Mouse (Mus musculus) forebrain, embryonic 16.5 days (tissue): ENCODE results near the gene Mrgpre. TPM values are rescaled to one million over a fixed set of nuclear protein-coding genes. Genes with fewer than 3 reads are reported as not detected.

Experiments
- ATAC-seq: fragments of 200-750 bp; cut with Nextera tagmentation; 2 replicates; pipeline ENCODE4 v1.8.0; 2017; ENCODE audit warnings: mild to moderate bottlenecking, moderate library complexity
- H3K27ac ChIP-seq: fragments of 300-500 bp; sonication (generic); 2 replicates; pipeline ENCODE4 v1.5.1; 2014; ENCODE audit warnings: low read length, control low read depth
- H3K27me3 ChIP-seq: fragments of 300-500 bp; sonication (generic); replicated peaks from 2 replicates; pipeline ENCODE4 v1.6.1; 2014; ENCODE audit warnings: low read length; ENCODE audit not compliant: control insufficient read depth, insufficient read depth
- H3K36me3 ChIP-seq: fragments of 300-500 bp; sonication (generic); 2 replicates; pipeline ENCODE4 v1.6.1; 2014; ENCODE audit not compliant: control insufficient read depth, insufficient read depth
- H3K4me1 ChIP-seq: fragments of 300-500 bp; sonication (generic); replicated peaks from 2 replicates; pipeline ENCODE4 v1.6.1; 2014; ENCODE audit warnings: low read length; ENCODE audit not compliant: control insufficient read depth, insufficient read depth
- H3K4me2 ChIP-seq: fragments of 300-500 bp; sonication (generic); 2 replicates; pipeline ENCODE4 v1.6.1; 2014; ENCODE audit warnings: mild to moderate bottlenecking, low read length, control low read depth
- H3K4me3 ChIP-seq: fragments of 300-500 bp; sonication (generic); replicated peaks from 2 replicates; pipeline ENCODE4 v1.5.1; 2014; ENCODE audit warnings: mild to moderate bottlenecking, low read length, control low read depth
- H3K9ac ChIP-seq: fragments of 300-500 bp; sonication (generic); replicated peaks from 2 replicates; pipeline ENCODE4 v1.6.1; 2014; ENCODE audit warnings: low read depth, low read length, control low read depth
- H3K9me3 ChIP-seq: fragments of 300-500 bp; sonication (generic); 2 replicates; pipeline ENCODE4 v1.6.1; 2016; ENCODE audit warnings: low read length; ENCODE audit not compliant: control insufficient read depth
- WGBS: fragments of 180-500 bp; shearing (Covaris S2); extraction: QIAGEN DNeasy Blood & Tissue Kit; methylation state at CpG from one replicate; pipeline ENCODE4 v1.1.7; 2014; 5-methylcytosine and 5-hydroxymethylcytosine counted together
- polyA plus RNA-seq: library from polyadenylated mRNA; unstranded; fragments of >200 nt; fragmentation: Nextera tagmentation; extraction: Ambion mirVana; gene quantifications from 2 replicates; pipeline ENCODE4 v1.2.1, GENCODE M21; 2015

Mrgpre gene
- polyA plus RNA-seq: 4.0 and 5.8 TPM in 2 replicates

DNA sequence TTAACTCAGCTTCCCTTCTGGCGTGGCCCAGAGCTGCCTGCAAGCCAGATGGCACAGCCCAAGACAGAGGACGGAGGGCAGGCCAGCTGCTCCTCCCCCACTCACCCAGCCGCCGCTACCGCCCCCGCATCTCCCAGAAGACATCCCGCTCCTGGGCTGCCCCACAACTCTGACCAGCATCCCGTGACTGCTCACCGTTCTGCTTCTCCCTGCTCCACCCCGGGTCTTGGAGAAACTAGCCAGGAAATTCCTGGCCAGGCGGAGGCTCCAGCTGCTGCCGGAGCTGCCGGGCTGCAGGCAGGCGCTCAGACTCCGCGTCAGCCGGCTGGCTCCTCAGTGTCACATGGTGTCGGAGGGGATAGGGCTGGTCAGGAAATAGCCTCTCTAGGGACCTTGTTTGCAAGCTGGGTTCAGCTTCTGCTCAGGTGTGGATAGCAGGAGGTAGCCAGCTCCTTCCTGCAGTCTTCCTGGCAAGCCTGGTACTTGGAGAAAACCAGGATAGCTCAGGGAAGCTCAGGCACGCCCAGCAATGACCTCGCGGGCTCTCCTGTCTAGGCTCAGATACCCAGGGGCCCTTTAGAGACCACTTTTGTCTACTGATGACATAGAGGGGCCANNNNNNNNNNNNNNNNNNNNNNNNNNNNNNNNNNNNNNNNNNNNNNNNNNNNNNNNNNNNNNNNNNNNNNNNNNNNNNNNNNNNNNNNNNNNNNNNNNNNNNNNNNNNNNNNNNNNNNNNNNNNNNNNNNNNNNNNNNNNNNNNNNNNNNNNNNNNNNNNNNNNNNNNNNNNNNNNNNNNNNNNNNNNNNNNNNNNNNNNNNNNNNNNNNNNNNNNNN is at the start of gene Mrgpre:
TSS of gene Mrgpre (minus strand) at position 505 of the 834 bp plus-strand sequence.
- Histone ChIP-seq H3K27me3 (no peaks in the 10 kb centered on the region), H3K4me2 (peak within 1 kb of the TSS; percentile 65), H3K4me3 (peak within 1 kb of the TSS; percentile 51), H3K9me3 (no peaks in the 10 kb centered on the region), H3K4me1 (peaks cover 18% of the 10 kb centered on the region), H3K27ac (no peak within 1 kb of the TSS), H3K9ac (peak within 1 kb of the TSS; percentile 64), H3K36me3 (no peaks in the 10 kb centered on the region)
- WGBS: 2% methylated on average over 21 of the region's 21 CpGs
- ATAC-seq: peak; percentile 85

DNA sequence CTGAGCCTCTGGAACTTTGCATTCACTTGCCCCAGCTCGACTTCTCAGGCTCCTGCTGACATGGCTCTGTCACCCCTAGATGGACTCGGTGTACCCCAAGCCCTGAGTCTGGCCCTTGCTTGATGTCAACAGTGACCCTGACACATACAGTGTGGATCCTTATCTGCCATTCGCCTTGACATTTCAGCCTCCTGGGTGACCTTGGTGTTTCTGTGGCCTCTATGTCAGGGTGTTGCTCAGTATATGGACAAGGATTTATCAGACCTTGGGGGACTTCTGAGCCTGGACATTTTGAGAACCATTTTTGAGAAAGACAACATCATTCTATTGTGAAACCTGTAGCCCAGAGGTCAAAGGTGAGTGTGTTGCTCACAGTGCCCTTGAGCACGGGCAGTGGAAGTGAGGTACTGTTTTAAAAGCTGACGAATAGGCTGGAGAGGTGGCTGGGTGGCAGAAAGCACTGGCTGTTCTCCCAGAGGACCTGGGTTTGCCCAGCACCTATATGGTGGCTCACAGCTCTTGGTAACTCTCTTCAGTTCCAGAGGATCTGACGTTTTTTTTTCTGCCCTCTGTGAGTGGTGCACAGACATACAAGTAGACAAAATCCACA is 49.4 kb upstream of the Mrgpre start:
- Histone ChIP-seq H3K36me3 (peaks cover 11% of the 10 kb centered on the region; the same call in 1 of the 2 replicates), H3K4me1 (peaks cover 45% of the 10 kb centered on the region)
- WGBS: 84% methylated on average over 6 of the region's 6 CpGs

DNA sequence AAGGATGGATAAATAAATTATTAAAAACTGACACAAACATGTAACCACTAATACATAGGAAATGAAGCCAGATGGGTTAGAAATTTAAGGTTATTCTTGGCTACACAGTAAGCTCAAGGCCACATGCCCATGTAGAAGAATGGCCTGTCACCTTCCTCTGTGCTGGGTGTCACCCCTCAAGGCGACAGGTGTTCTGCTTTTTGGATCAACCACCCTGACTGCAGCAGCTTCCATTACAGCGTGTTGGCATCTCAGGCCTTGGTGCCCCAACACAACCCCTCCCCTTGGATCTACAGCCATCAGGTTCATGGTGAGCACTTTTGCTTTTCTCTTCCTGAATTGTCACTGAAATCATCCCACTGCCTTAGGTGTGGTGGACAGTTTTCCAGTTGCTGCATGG is 48.3 kb upstream of the Mrgpre start:
- H3K27me3 ChIP-seq: no peaks in the 10 kb centered on the region
- H3K27ac ChIP-seq: no peak overlapping the region
- H3K9ac ChIP-seq: no peak overlapping the region
- H3K4me2 ChIP-seq: no peak overlapping the region
- ATAC-seq: no peak
- WGBS: 92% methylated on average over 2 of the region's 2 CpGs
- no peak overlapping the region for H3K4me3 ChIP-seq
- H3K4me1 ChIP-seq: peaks cover 45% of the 10 kb centered on the region
- no peaks in the 10 kb centered on the region for H3K9me3 ChIP-seq
- H3K36me3 ChIP-seq: peaks cover 4% of the 10 kb centered on the region; the same call in 1 of the 2 replicates

More for the DNA sequence above, 49.4 kb upstream of the Mrgpre start:
- ATAC-seq: no peak
- no peak overlapping the region for H3K4me2 ChIP-seq
- H3K4me3 ChIP-seq: no peak overlapping the region
- H3K9ac ChIP-seq: no peak overlapping the region
- no peak overlapping the region for H3K27ac ChIP-seq
- H3K27me3 ChIP-seq: no peaks in the 10 kb centered on the region
- H3K9me3 ChIP-seq: no peaks in the 10 kb centered on the region

DNA sequence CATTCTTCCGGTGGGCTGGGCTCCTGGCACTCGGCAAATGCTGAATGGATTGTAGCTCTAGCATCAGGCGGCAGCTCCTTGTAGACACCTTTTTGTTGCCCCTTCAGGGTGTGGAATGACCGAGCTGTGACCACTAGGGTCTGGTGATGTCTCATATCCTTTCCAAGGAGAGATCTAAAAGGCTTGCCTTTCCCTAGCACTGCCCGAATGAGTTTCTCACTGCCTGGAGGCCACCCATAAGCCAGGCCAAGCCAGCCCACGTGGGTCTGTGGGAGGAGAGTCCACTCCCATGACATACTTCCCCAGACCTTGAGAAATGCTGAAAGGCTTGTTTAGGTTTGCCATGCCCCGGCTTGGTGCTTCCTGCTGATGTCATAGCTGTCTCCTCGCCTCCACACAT is 47.9 kb upstream of the Mrgpre start:
- no peak for ATAC-seq
- Histone ChIP-seq H3K27me3 (no peaks in the 10 kb centered on the region), H3K4me1 (peaks cover 45% of the 10 kb centered on the region), H3K9me3 (no peaks in the 10 kb centered on the region), H3K27ac (no peak overlapping the region), H3K4me3 (no peak overlapping the region), H3K4me2 (no peak overlapping the region), H3K9ac (no peak overlapping the region), H3K36me3 (peaks cover 2% of the 10 kb centered on the region; the same call in 1 of the 2 replicates)
- 85% methylated on average over 8 of the region's 8 CpGs for WGBS

DNA sequence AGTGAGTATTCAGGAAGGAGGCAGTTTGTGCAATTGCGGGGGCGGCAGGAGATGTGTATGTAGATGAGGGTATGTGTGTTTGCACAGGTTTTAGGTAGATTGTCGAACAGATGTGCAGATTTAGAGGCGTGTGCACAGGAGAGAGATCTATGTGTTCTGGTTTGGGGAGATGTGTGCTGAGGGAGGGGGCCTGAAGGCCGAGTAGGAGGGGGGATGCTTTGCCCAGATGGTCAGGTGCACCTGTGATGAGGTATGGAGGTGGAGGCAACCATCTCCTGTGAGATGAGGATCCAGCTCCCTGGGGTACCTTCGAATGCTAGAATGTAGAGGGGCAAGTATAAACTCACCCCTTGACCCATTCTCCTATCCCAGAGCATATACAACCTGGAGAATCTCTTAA is 46.1 kb upstream of the Mrgpre start:
- Histone ChIP-seq H3K4me3 (peak overlapping the region; percentile 72), H3K36me3 (no peaks in the 10 kb centered on the region), H3K4me1 (peaks cover 45% of the 10 kb centered on the region), H3K9me3 (no peaks in the 10 kb centered on the region), H3K9ac (peak overlapping the region; percentile 77), H3K4me2 (peak overlapping the region; percentile 69), H3K27ac (peak overlapping the region; percentile 74), H3K27me3 (no peaks in the 10 kb centered on the region)
- ATAC-seq: peak; percentile 27
- 13% methylated on average over 6 of the region's 6 CpGs for WGBS

DNA sequence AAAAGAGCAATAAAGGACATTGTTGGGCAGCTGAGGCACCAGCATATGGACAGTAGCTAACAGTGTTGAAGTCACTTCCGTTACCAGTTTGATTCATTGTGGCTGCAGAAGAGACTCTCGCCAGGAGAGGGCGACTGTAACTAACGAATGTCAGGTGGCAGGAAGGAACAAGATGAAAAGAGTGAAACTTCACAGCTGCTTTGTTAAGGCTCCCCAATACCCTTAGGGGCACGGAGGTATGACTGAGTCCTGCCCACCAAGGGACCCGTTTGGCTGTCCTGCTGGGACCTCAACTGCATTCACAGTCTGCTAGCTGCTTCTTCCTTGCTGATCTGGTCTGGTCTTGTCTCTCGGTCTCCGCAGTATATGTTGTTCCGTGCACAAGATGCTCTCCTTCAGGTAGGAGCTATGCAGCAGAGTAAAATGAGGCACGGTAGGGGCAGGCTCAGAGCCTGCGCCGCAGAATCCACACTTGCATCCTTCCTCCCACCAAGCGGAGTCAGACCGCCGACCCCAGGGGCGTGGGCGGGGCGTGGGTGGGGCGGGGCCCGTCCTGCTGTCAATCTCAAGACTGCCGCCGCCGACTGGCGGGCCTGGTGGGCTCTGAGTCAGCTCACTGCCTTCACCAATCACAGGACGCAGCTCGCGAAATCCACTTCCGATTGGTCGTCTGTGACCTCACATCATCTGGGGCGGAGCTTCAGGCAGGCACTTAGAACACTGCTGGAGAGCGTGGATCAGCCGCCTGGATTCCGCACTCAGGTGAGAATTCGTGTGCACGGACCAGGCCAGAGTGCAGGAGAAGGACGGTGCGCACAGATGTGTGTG is 45.4 kb upstream of the Mrgpre start:
- H3K4me2 ChIP-seq: peak overlapping the region; percentile 91
- WGBS: 0% methylated on average over 37 of the region's 37 CpGs
- no peaks in the 10 kb centered on the region for H3K9me3 ChIP-seq
- peak overlapping the region; percentile 96 for H3K27ac ChIP-seq
- peak overlapping the region; percentile 72 for H3K4me3 ChIP-seq
- no peaks in the 10 kb centered on the region for H3K27me3 ChIP-seq
- ATAC-seq: peak; percentile 99
- no peaks in the 10 kb centered on the region for H3K36me3 ChIP-seq
- H3K4me1 ChIP-seq: peaks cover 41% of the 10 kb centered on the region
- peak overlapping the region; percentile 77 for H3K9ac ChIP-seq

DNA sequence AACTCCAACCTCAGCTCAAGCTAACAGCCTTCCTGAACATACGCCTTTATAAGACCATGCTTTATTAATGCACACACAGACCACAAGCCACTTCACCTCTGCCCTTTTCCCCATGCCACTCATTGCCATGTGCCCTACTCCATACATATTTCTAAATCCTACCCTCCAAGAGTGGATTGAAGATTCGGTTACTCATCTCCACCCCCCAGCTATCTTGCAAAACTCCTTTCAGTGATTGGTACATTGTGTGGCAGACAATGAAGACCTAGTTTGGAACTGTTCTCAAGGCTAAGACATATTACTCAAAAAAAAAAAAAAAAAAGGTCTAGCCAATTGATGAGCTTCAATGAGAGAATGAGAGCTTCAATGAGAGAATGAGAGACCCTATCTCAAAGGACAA is 42.7 kb upstream of the Mrgpre start:
- 93% methylated on average over 2 of the region's 2 CpGs for WGBS
- no peak overlapping the region for H3K27ac ChIP-seq
- H3K36me3 ChIP-seq: no peaks in the 10 kb centered on the region
- ATAC-seq: no peak
- H3K4me2 ChIP-seq: no peak overlapping the region
- no peak overlapping the region for H3K4me3 ChIP-seq
- H3K9me3 ChIP-seq: no peaks in the 10 kb centered on the region
- no peaks in the 10 kb centered on the region for H3K27me3 ChIP-seq
- H3K4me1 ChIP-seq: peaks cover 29% of the 10 kb centered on the region
- H3K9ac ChIP-seq: no peak overlapping the region

DNA sequence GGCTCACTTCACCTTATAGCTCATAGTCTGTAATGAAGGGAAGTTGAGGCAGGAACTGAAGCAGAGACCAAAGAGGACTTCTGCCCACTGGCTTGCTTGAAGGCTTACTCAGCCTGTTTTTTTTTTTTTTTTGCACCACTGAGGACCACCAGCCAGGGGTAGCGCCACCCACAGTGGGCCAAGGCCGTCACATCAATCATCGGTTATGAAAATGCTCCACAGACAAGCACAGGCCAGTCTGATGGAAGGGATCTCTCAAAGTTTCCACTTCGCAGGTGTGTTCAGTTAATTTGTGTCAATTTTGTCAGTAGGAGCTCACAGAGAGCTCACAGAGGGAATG is 38.9 kb upstream of the Mrgpre start:
- Histone ChIP-seq H3K9me3 (no peaks in the 10 kb centered on the region), H3K27me3 (no peaks in the 10 kb centered on the region), H3K27ac (peak overlapping the region; percentile 31), H3K4me3 (peak overlapping the region; percentile 78), H3K9ac (peak overlapping the region; percentile 54), H3K36me3 (no peaks in the 10 kb centered on the region), H3K4me2 (peak overlapping the region; percentile 55), H3K4me1 (peaks cover 12% of the 10 kb centered on the region)
- peak; percentile 41 for ATAC-seq
- 81% methylated on average over 4 of the region's 4 CpGs for WGBS
